Mouse (Mus musculus) forebrain, embryonic 11.5 days (tissue): ENCODE data around the gene Palm2. TPM values are rescaled to one million over a fixed set of nuclear protein-coding genes. Genes with fewer than 3 reads are reported as not detected.

Experiments
- ATAC-seq: fragments of 200-750 bp; cut with Nextera tagmentation; replicated peaks from 2 replicates; pipeline ENCODE4 v1.8.0; 2017; ENCODE audit warnings: moderate TSS enrichment; ENCODE audit not compliant: low FRiP score
- DNase-seq: peaks from one replicate; pipeline ENCODE4 v3.0.0-alpha.2; 2017; ENCODE audit warnings: low spot score
- H3K27ac ChIP-seq: fragments of 300-500 bp; sonication (generic); 2 replicates; pipeline ENCODE4 v1.5.1; 2014; ENCODE audit warnings: low read depth, low read length
- H3K27me3 ChIP-seq: fragments of 300-500 bp; sonication (generic); 2 replicates; pipeline ENCODE4 v1.6.1; 2014; ENCODE audit warnings: mild to moderate bottlenecking, low read length, mixed read lengths; ENCODE audit not compliant: control insufficient read depth, insufficient read depth
- H3K36me3 ChIP-seq: fragments of 300-500 bp; sonication (generic); 2 replicates; pipeline ENCODE4 v1.6.1; 2014; ENCODE audit warnings: mild to moderate bottlenecking, low read length, moderate library complexity, mixed read lengths; ENCODE audit not compliant: control insufficient read depth, insufficient read depth
- H3K4me1 ChIP-seq: fragments of 300-500 bp; sonication (generic); replicated peaks from 2 replicates; pipeline ENCODE4 v1.6.1; 2014; ENCODE audit warnings: low read length, mixed read lengths; ENCODE audit not compliant: control insufficient read depth, insufficient read depth
- H3K4me2 ChIP-seq: fragments of 300-500 bp; sonication (generic); 2 replicates; pipeline ENCODE4 v1.6.1; 2014; ENCODE audit warnings: low read depth, mild to moderate bottlenecking, low read length, moderate library complexity, mixed read lengths; ENCODE audit not compliant: severe bottlenecking
- H3K4me3 ChIP-seq: fragments of 300-500 bp; sonication (generic); 2 replicates; pipeline ENCODE4 v1.5.1; 2014; ENCODE audit warnings: low read depth, low read length
- H3K9ac ChIP-seq: fragments of 300-500 bp; sonication (generic); 2 replicates; pipeline ENCODE4 v1.6.1; 2014; ENCODE audit warnings: low read length
- H3K9me3 ChIP-seq: fragments of 300-500 bp; sonication (generic); 2 replicates; pipeline ENCODE4 v1.6.1; 2016; ENCODE audit warnings: low read length, mixed read lengths; ENCODE audit not compliant: control insufficient read depth
- WGBS: fragments of 180-500 bp; shearing (Covaris S2); extraction: QIAGEN DNeasy Blood & Tissue Kit; methylation state at CpG from one replicate; pipeline ENCODE4 v1.1.7; 2014; 5-methylcytosine and 5-hydroxymethylcytosine counted together
- polyA plus RNA-seq: library from polyadenylated mRNA; unstranded; fragments of >200 nt; fragmentation: Nextera tagmentation; extraction: Ambion mirVana; gene quantifications from 2 replicates; pipeline ENCODE4 v1.2.1, GENCODE M21; 2014

Palm2 gene
- polyA plus RNA-seq, 1 experiment from 2014 or later: 3.5 TPM

DNA sequence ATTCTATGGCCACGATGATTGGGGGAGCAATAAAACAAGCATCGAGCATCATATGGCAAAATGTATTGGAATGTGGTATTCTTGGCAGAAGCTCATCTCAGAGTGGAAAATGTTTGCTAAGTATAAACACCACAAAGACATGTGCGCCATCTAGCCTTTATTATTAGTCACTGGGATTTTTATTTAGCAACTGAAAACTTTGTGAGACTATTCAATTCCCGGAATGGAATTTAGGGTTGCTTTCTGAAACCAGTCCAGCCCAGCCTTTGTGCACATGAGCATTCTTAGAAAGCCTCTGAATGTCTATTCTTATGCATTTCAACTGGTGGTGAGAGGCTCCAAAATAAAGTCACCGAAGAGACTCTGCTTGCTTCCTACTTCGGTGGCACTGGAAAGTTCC, 55.8 kb downstream of the Palm2 start:
- no peaks in the 10 kb centered on the region for H3K9me3 ChIP-seq
- ATAC-seq: no peak
- no peaks in the 10 kb centered on the region for H3K27me3 ChIP-seq
- no peaks in the 10 kb centered on the region for H3K4me1 ChIP-seq
- H3K27ac ChIP-seq: no peak overlapping the region
- H3K9ac ChIP-seq: no peak overlapping the region
- H3K36me3 ChIP-seq: no peaks in the 10 kb centered on the region
- 87% methylated on average over 6 of the region's 6 CpGs for WGBS
- no peak overlapping the region for H3K4me2 ChIP-seq
- no peak overlapping the region for H3K4me3 ChIP-seq
- DNase-seq: no peak

GRCm38 (mm10) chr4:57504792-57505191, 70.7 kb downstream of the Palm2 start:
- Histone ChIP-seq H3K4me1 (no peaks in the 10 kb centered on the region), H3K9me3 (no peaks in the 10 kb centered on the region), H3K27ac (no peak overlapping the region), H3K27me3 (no peaks in the 10 kb centered on the region), H3K4me3 (no peak overlapping the region), H3K4me2 (no peak overlapping the region), H3K36me3 (no peaks in the 10 kb centered on the region), H3K9ac (no peak overlapping the region)
- 86% methylated on average over 6 of the region's 6 CpGs for whole genome bisulfite sequencing
- ATAC-seq: no peak
- no peak for DNase-seq

- Histone ChIP-seq H3K4me1 (no peaks in the 10 kb centered on the region), H3K27ac (no peak overlapping the region), H3K9ac (no peak overlapping the region), H3K4me2 (no peak overlapping the region), H3K9me3 (no peaks in the 10 kb centered on the region), H3K36me3 (no peaks in the 10 kb centered on the region), H3K4me3 (no peak overlapping the region), H3K27me3 (no peaks in the 10 kb centered on the region)
- no peak for ATAC-seq
- DNase-seq: no peak
- 65% methylated on average over 2 of the region's 3 CpGs for WGBS
Observed at GRCm38 (mm10) chr4:57510576-57510975, 76.5 kb downstream of the Palm2 start.

DNA sequence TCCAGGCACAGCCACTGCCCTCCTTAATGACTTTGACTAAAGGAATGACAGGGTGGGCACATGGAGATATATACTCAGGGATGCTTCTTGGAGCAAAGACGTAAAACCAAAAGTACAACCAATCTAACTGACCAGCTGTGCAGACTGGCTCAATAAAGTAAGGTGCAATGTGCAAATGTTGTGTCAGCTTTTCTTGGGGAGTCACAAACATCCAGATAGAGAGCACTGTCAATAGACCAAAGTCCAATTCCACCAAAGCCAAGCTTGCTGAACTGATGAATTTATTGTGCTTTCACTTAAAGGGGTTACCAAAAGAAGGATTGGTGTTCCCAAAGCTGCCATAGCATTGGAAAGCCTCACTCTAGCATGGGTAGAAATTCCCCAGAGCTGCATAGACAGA, 77.7 kb downstream of the Palm2 start:
- Histone ChIP-seq H3K4me1 (no peaks in the 10 kb centered on the region), H3K4me3 (no peak overlapping the region), H3K27ac (no peak overlapping the region), H3K9me3 (no peaks in the 10 kb centered on the region), H3K4me2 (no peak overlapping the region), H3K27me3 (no peaks in the 10 kb centered on the region), H3K36me3 (no peaks in the 10 kb centered on the region), H3K9ac (no peak overlapping the region)
- no peak for DNase-seq
- ATAC-seq: no peak
- 94% methylated on average over 1 of the region's 1 CpGs for WGBS

DNA sequence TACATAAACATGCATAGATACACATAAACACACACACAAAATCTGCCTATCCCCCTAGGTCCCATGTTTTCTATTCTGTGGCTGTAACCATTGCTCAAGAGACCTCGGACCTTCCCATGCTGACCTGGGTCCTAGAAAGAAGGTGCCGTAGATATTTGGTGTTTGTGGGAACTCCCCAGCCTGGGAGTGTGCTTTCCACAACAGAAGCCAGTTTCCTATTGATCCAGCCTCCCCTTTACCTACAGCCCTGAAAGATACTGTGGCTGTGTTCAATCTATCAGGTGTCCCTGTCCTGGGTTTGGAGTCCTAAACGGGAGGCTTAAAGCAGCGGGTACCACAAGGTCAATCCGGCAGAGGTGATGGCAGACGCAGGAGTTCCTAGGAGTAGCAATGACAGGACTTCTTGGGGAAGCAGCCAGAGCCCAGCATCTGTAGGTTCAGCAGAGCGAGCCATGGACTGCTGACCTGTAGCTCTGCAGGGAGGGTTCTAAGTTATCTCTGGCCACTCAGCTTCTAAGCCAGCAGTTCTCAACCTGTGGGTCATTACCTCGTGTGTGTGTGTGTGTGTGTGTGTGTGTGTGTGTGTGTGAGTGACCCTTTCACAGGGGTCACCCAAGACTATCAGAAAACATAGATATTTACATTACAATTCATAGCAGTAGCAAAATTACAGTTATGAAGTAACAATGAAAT, 79.3 kb downstream of the Palm2 start:
- no peak for ATAC-seq
- Histone ChIP-seq H3K4me2 (no peak overlapping the region), H3K4me1 (no peaks in the 10 kb centered on the region), H3K27ac (no peak overlapping the region), H3K9ac (no peak overlapping the region), H3K9me3 (no peaks in the 10 kb centered on the region), H3K36me3 (no peaks in the 10 kb centered on the region), H3K27me3 (no peaks in the 10 kb centered on the region), H3K4me3 (no peak overlapping the region)
- WGBS: 84% methylated on average over 8 of the region's 8 CpGs
- DNase-seq: no peak

- H3K36me3 ChIP-seq: no peaks in the 10 kb centered on the region
- no peaks in the 10 kb centered on the region for H3K9me3 ChIP-seq
- ATAC-seq (no peak), DNase-seq (no peak)
- no peaks in the 10 kb centered on the region for H3K4me1 ChIP-seq
- H3K27me3 ChIP-seq: no peaks in the 10 kb centered on the region
- no peak overlapping the region for H3K4me3 ChIP-seq
- no peak overlapping the region for H3K27ac ChIP-seq
- H3K4me2 ChIP-seq: no peak overlapping the region
- H3K9ac ChIP-seq: no peak overlapping the region
- 86% methylated on average over 31 of the region's 31 CpGs for WGBS
Observed at GRCm38 (mm10) chr4:57514003-57514937, 80.2 kb downstream of the Palm2 start.

- H3K36me3 ChIP-seq: no peaks in the 10 kb centered on the region
- ATAC-seq (no peak), DNase-seq (no peak)
- no peaks in the 10 kb centered on the region for H3K9me3 ChIP-seq
- H3K4me1 ChIP-seq: no peaks in the 10 kb centered on the region
- H3K4me2 ChIP-seq: no peak overlapping the region
- no peak overlapping the region for H3K4me3 ChIP-seq
- H3K9ac ChIP-seq: no peak overlapping the region
- H3K27ac ChIP-seq: no peak overlapping the region
- no peaks in the 10 kb centered on the region for H3K27me3 ChIP-seq
- 77% methylated on average over 2 of the region's 2 CpGs for WGBS
Observed at GRCm38 (mm10) chr4:57515356-57515755, 81.3 kb downstream of the Palm2 start.

DNA sequence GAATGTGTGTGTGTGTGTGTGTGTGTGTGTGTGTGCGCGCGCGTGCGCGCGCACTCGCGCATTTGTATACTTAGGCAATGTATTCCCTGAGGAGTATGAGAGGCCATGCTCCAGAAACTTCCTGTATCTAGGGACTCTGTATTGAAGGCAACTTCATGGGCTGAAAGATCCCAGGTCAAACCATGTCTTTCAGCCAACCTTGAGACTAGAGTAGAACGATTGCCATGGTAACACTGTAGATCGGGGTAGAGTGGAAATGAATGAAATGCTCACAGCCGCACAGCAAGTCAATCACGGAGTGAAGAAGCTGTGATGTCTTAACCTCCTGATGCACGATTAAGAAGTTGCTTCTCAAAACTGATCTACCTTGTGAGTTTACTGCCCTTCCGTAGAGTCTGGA, 89.4 kb downstream of the Palm2 start:
- DNase-seq: no peak
- no peak overlapping the region for H3K4me3 ChIP-seq
- ATAC-seq: no peak
- 95% methylated on average over 15 of the region's 15 CpGs for WGBS
- H3K4me1 ChIP-seq: no peaks in the 10 kb centered on the region
- H3K9ac ChIP-seq: no peak overlapping the region
- no peak overlapping the region for H3K27ac ChIP-seq
- no peaks in the 10 kb centered on the region for H3K27me3 ChIP-seq
- no peak overlapping the region for H3K4me2 ChIP-seq
- H3K9me3 ChIP-seq: no peaks in the 10 kb centered on the region
- no peaks in the 10 kb centered on the region for H3K36me3 ChIP-seq
